Mouse (Mus musculus) kidney, postnatal 0 days (tissue): ENCODE results near the gene Catip. TPM values are rescaled to one million over a fixed set of nuclear protein-coding genes. Genes with fewer than 3 reads are reported as not detected.
A peak's percentile ranks its signal among the peaks of the same experiment; 100 is the strongest.

Experiments used
- ATAC-seq: fragments of 200-750 bp; cut with Nextera tagmentation; replicated peaks from 2 replicates; pipeline ENCODE4 v1.8.0; 2017; ENCODE audit warnings: low read depth, moderate number of reproducible peaks, moderate TSS enrichment, moderate library complexity; ENCODE audit not compliant: low FRiP score
- DNase-seq: peaks from one replicate; pipeline ENCODE4 v3.0.0-alpha.2; 2016; ENCODE audit warnings: low spot score
- H3K27ac ChIP-seq: fragments of 300-500 bp; sonication (generic); 2 replicates; pipeline ENCODE4 v1.5.1; 2014; ENCODE audit warnings: mild to moderate bottlenecking
- H3K27me3 ChIP-seq: fragments of 300-500 bp; sonication (generic); 2 replicates; pipeline ENCODE4 v1.6.1; 2014; ENCODE audit warnings: low read length, mixed read lengths; ENCODE audit not compliant: insufficient read depth
- H3K36me3 ChIP-seq: fragments of 300-500 bp; sonication (generic); 2 replicates; pipeline ENCODE4 v1.6.1; 2014; ENCODE audit warnings: low read length, mixed read lengths; ENCODE audit not compliant: insufficient read depth
- H3K4me1 ChIP-seq: fragments of 300-500 bp; sonication (generic); replicated peaks from 2 replicates; pipeline ENCODE4 v1.6.1; 2014; ENCODE audit warnings: antibody characterized with exemption, low read length, mixed read lengths; ENCODE audit not compliant: insufficient read depth
- H3K4me2 ChIP-seq: fragments of 300-500 bp; sonication (generic); 2 replicates; pipeline ENCODE4 v1.6.1; 2014; ENCODE audit warnings: mild to moderate bottlenecking, low read length, moderate library complexity, mixed read lengths
- H3K4me3 ChIP-seq: fragments of 300-500 bp; sonication (generic); replicated peaks from 2 replicates; pipeline ENCODE4 v1.5.1; 2014; ENCODE audit warnings: low read depth, low read length
- H3K9ac ChIP-seq: fragments of 300-500 bp; sonication (generic); 2 replicates; pipeline ENCODE4 v1.6.1; 2014; ENCODE audit warnings: low read depth, low read length
- H3K9me3 ChIP-seq: fragments of 300-500 bp; sonication (generic); replicated peaks from 2 replicates; pipeline ENCODE4 v1.6.1; 2016; ENCODE audit warnings: low read length, inconsistent platforms, mixed read lengths
- CTCF ChIP-seq: IDR thresholded peaks from 2 replicates; pipeline ENCODE4 v1.5.1; 2016; ENCODE audit warnings: antibody characterized with exemption, low read depth, mild to moderate bottlenecking, moderate library complexity
- WGBS: fragments of 180-500 bp; shearing (Covaris S2); extraction: QIAGEN DNeasy Blood & Tissue Kit; methylation state at CpG from one replicate; pipeline ENCODE4 v1.1.7; 2014; 5-methylcytosine and 5-hydroxymethylcytosine counted together
- polyA plus RNA-seq: library from polyadenylated mRNA; unstranded; fragments of >200 nt; fragmentation: Nextera tagmentation; extraction: Ambion mirVana; gene quantifications from 2 replicates; pipeline ENCODE4 v1.2.1, GENCODE M21; 2015

Catip gene
- polyA plus RNA-seq, 1 experiment from 2014 or later, result 0.75 TPM

- WGBS, result 40% methylated on average over 7 of the region's 10 CpGs
- Histone ChIP-seq H3K4me2 (peak overlapping the region; percentile 55), H3K27me3 (no peaks in the 10 kb centered on the region), H3K9me3 (no peaks in the 10 kb centered on the region), H3K4me1 (peaks cover 17% of the 10 kb centered on the region), H3K4me3 (peak overlapping the region; percentile 32), H3K9ac (peak overlapping the region; percentile 32; the same call in 1 of the 2 replicates), H3K36me3 (no peaks in the 10 kb centered on the region), H3K27ac (peak overlapping the region; percentile 93)
- no peak for TF ChIP-seq CTCF
- ATAC-seq (no peak), DNase-seq (no peak)
These were observed 24.4 kb downstream of the Catip start for GRCm38 (mm10) chr1:74386363-74386713.

DNA sequence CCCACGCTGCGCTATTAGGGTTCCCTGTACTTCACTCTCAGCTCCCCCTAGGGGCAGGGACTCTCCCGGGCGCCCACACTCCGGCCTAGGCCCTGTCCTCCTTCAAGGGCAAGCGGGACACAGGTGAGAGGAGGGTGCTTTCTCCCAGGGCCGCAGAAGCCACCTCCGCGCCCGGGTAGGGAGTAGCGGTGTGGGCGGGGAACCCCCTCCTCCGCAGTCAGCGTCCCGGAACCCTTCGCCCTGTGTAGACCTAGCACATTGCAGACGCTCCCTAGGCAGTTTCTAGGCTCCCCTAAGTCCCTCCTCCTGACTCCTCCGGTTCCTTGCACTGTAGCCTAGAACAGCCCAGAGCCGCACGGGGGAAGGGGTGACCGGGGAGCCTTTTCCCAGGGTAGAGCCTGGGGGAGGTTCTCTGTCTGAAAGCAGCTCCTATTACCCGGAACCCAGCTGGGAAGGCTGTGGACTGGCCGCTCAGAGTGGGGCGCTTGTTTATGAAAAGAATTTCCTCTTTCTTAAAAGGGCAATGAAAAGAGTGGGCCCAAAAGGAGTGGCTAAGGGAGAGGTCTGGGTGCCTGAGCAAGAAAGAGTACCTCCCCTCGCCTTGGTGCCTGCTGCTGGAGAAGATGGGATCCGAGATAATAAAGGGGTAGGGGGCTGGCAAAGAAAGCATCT lies 24.9 kb downstream of the Catip start:
- peak overlapping the region; percentile 32 for H3K4me3 ChIP-seq

GRCm38 (mm10) chr1:74387386-74387988 lies 25.6 kb downstream of the Catip start:
- Histone ChIP-seq H3K4me1 (peaks cover 19% of the 10 kb centered on the region), H3K9ac (peak overlapping the region; percentile 32; the same call in 1 of the 2 replicates), H3K27ac (peak overlapping the region; percentile 93), H3K4me3 (peak overlapping the region; percentile 32; the same call in 1 of the 2 replicates), H3K4me2 (peak overlapping the region; percentile 55; the same call in 1 of the 2 replicates), H3K27me3 (no peaks in the 10 kb centered on the region), H3K36me3 (no peaks in the 10 kb centered on the region), H3K9me3 (no peaks in the 10 kb centered on the region)
- no peak for TF ChIP-seq CTCF
- DNase-seq (no peak), ATAC-seq (no peak)
- WGBS, result 51% methylated on average over 15 of the region's 15 CpGs

More for the DNA sequence above, 24.9 kb downstream of the Catip start:
- Histone ChIP-seq H3K27me3 (no peaks in the 10 kb centered on the region), H3K4me2 (peak overlapping the region; percentile 55), H3K27ac (peak overlapping the region; percentile 93), H3K4me1 (peaks cover 17% of the 10 kb centered on the region), H3K36me3 (no peaks in the 10 kb centered on the region), H3K9ac (peak overlapping the region; percentile 32; the same call in 1 of the 2 replicates), H3K9me3 (no peaks in the 10 kb centered on the region)
- 0% methylated on average over 26 of the region's 26 CpGs for WGBS
- DNase-seq, result peak; percentile 97
- TF ChIP-seq CTCF, result peak; percentile 69
- ATAC-seq, result peak; percentile 91

- DNase-seq (no peak), ATAC-seq (no peak)
- H3K9me3 ChIP-seq, result no peaks in the 10 kb centered on the region
- H3K9ac ChIP-seq, result no peak overlapping the region
- TF ChIP-seq CTCF, result no peak
- 75% methylated on average over 7 of the region's 7 CpGs for WGBS
- H3K4me3 ChIP-seq, result no peak overlapping the region
- peaks cover 26% of the 10 kb centered on the region for H3K4me1 ChIP-seq
- no peaks in the 10 kb centered on the region for H3K27me3 ChIP-seq
- no peak overlapping the region for H3K4me2 ChIP-seq
- no peak overlapping the region for H3K27ac ChIP-seq
- no peaks in the 10 kb centered on the region for H3K36me3 ChIP-seq
These were observed 26.6 kb downstream of the Catip start for GRCm38 (mm10) chr1:74388398-74388920.

GRCm38 (mm10) chr1:74389831-74390286 lies 28.0 kb downstream of the Catip start:
- DNase-seq (peak; percentile 58), ATAC-seq (no peak)
- Histone ChIP-seq H3K4me2 (peak overlapping the region; percentile 59), H3K4me3 (0 out of 2 replicates have a peak overlapping the region, but pooled peaks have one; percentile 7), H3K4me1 (peaks cover 29% of the 10 kb centered on the region), H3K27ac (peak overlapping the region; percentile 100), H3K9ac (peak overlapping the region; percentile 46; the same call in 1 of the 2 replicates), H3K9me3 (no peaks in the 10 kb centered on the region), H3K27me3 (no peaks in the 10 kb centered on the region), H3K36me3 (peaks cover 12% of the 10 kb centered on the region)
- TF ChIP-seq CTCF, result no peak
- 5% methylated on average over 29 of the region's 29 CpGs for WGBS

DNA sequence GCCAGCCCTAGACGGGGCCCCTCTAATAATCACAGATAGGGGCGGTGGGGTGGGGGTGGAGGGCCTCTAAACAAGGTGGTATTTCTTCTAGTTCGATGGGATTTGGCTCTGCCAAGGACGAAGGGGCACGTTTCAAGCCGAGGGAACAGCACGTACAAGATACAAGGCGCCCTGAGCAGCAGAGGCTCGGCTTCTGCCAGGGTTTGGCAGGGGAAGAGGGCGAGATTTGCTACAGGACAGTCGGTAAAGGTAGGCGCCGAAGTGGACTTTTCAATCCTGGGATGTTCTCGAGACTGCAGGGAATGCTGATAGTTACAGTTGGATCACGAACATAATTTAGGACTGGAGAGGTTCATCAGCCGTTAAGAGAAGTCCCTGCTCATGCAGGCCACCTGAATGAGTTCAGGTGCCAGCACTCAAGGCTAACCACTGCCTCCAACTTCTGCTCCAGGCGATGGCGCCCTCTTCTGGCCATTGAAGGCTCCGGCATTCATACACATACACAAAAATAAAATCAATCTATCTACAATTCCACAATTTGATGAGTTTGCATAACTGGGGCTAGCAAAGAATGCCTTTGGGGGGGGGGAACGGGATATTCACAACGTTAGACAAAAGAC lies 28.5 kb downstream of the Catip start:
- peak; percentile 63 for DNase-seq
- Histone ChIP-seq H3K36me3 (peaks cover 15% of the 10 kb centered on the region), H3K27me3 (no peaks in the 10 kb centered on the region), H3K4me2 (peak overlapping the region; percentile 59), H3K9ac (peak overlapping the region; percentile 46; the same call in 1 of the 2 replicates), H3K27ac (peak overlapping the region; percentile 100), H3K4me3 (peak overlapping the region; percentile 7; the same call in 1 of the 2 replicates), H3K9me3 (no peaks in the 10 kb centered on the region), H3K4me1 (peaks cover 29% of the 10 kb centered on the region)
- no peak for ATAC-seq
- peak; percentile 77 for TF ChIP-seq CTCF
- WGBS, result 4% methylated on average over 21 of the region's 21 CpGs
